Mouse (Mus musculus): Measurements from ENCODE around the gene Slc35f1. TPM values are rescaled to one million over a fixed set of nuclear protein-coding genes. Genes with fewer than 3 reads are reported as not detected.

Slc35f1 gene
- polyA plus RNA-seq, 1 experiment from 2014 or later, result 7.2 TPM

DNA sequence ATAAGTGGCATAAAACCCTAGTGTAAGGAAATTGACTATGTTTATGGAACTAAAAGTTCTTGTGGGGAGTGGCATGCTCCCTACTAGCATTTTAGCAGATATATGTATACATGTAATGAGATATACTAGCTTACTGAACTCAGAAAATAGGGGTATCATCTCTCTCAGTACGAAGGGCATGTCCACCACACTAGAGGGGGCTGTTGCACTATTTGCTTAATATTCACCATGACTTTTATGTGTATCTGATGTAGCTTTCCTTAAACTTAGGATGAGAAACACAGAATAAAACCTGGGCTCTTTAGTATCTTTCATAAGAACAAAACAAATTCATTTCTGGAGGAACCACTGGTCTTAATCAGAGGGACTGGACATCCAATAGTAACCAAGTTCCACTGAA, 397.5 kb downstream of the Slc35f1 start:
- H3K4me1 ChIP-seq, result no peaks in the 10 kb centered on the region
- H3K4me3 ChIP-seq, result no peak overlapping the region
- H3K27ac ChIP-seq (replicated peaks), result no peak overlapping the region
- 81% methylated on average over 1 of the region's 1 CpGs for WGBS
- no peak for DNase-seq (ENCODE audit: low spot score)
- H3K9me3 ChIP-seq (replicated peaks), result no peaks in the 10 kb centered on the region
- H3K36me3 ChIP-seq, result no peaks in the 10 kb centered on the region
- H3K27me3 ChIP-seq (ENCODE audit: low read depth, poor library complexity, severe bottlenecking), result no peaks in the 10 kb centered on the region

GRCm38 (mm10) chr10:53091525-53091924, 401.2 kb downstream of the Slc35f1 start:
- DNase-seq (ENCODE audit: low spot score), result no peak
- WGBS, result 83% methylated on average over 4 of the region's 4 CpGs
- Histone ChIP-seq H3K27ac (replicated peaks) (no peak overlapping the region), H3K4me1 (no peaks in the 10 kb centered on the region), H3K27me3 (ENCODE audit: low read depth, poor library complexity, severe bottlenecking) (no peaks in the 10 kb centered on the region), H3K36me3 (no peaks in the 10 kb centered on the region), H3K4me3 (no peak overlapping the region), H3K9me3 (replicated peaks) (no peaks in the 10 kb centered on the region)

GRCm38 (mm10) chr10:53096446-53096845, 406.1 kb downstream of the Slc35f1 start:
- Histone ChIP-seq H3K9me3 (replicated peaks) (no peaks in the 10 kb centered on the region), H3K36me3 (no peaks in the 10 kb centered on the region), H3K4me1 (no peaks in the 10 kb centered on the region), H3K4me3 (no peak overlapping the region), H3K27ac (replicated peaks) (no peak overlapping the region), H3K27me3 (ENCODE audit: low read depth, poor library complexity, severe bottlenecking) (no peaks in the 10 kb centered on the region)
- WGBS, result 73% methylated on average over 3 of the region's 3 CpGs
- DNase-seq (ENCODE audit: low spot score), result no peak

GRCm38 (mm10) chr10:53100881-53101280, 410.5 kb downstream of the Slc35f1 start:
- Histone ChIP-seq H3K4me3 (no peak overlapping the region), H3K4me1 (no peaks in the 10 kb centered on the region), H3K9me3 (replicated peaks) (no peaks in the 10 kb centered on the region), H3K27ac (replicated peaks) (no peak overlapping the region), H3K36me3 (no peaks in the 10 kb centered on the region), H3K27me3 (ENCODE audit: low read depth, poor library complexity, severe bottlenecking) (no peaks in the 10 kb centered on the region)
- WGBS, result 92% methylated on average over 3 of the region's 3 CpGs
- no peak for DNase-seq (ENCODE audit: low spot score)

DNA sequence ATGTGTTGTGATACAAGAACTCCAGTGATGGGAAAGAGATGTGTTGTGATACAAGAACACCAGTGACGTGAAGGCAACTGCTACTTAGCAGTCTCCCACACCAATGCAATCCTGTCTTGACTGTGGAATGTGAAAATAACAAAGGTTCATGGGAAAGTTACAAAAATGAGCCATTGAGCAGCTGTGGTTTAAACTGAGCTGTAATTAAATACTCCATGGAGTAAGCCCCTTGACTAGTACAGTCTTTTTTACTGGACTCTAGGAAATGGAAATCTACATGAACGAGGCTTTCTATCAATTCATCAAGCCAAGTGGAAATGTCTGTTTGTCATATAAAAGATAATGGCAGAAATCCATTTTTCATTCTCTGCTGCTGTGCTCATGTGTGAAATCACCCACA, 411.1 kb downstream of the Slc35f1 start:
- Histone ChIP-seq H3K4me3 (no peak overlapping the region), H3K27ac (replicated peaks) (no peak overlapping the region), H3K4me1 (no peaks in the 10 kb centered on the region), H3K9me3 (replicated peaks) (no peaks in the 10 kb centered on the region), H3K36me3 (no peaks in the 10 kb centered on the region), H3K27me3 (ENCODE audit: low read depth, poor library complexity, severe bottlenecking) (no peaks in the 10 kb centered on the region)
- WGBS, result 84% methylated on average over 2 of the region's 2 CpGs
- no peak for DNase-seq (ENCODE audit: low spot score)

GRCm38 (mm10) chr10:53102423-53102822, 412.1 kb downstream of the Slc35f1 start:
- no peak overlapping the region for H3K27ac ChIP-seq (replicated peaks)
- WGBS, result 89% methylated on average over 2 of the region's 2 CpGs
- no peaks in the 10 kb centered on the region for H3K4me1 ChIP-seq
- no peak for DNase-seq (ENCODE audit: low spot score)
- no peaks in the 10 kb centered on the region for H3K36me3 ChIP-seq
- no peak overlapping the region for H3K4me3 ChIP-seq
- H3K9me3 ChIP-seq (replicated peaks), result no peaks in the 10 kb centered on the region
- H3K27me3 ChIP-seq (ENCODE audit: low read depth, poor library complexity, severe bottlenecking), result no peaks in the 10 kb centered on the region

DNA sequence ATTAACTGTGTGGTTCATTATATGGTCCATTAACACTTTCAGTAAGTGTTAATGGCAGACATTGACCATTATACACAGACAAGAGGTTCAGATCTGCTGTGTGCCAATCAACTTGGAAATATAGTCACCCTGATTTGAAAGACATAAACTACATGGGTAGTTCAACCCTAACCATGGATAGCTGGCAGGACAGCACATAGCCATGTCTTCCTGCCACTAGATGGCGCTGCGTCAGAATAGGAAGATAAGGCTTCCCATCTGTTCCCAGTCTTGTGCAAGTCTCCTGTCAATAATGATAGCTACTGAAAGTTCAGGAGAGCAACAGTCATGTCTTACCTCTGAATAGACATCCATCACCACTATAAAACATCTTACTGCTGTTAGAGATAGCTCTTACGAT, 424.7 kb downstream of the Slc35f1 start:
- H3K36me3 ChIP-seq, result no peaks in the 10 kb centered on the region
- peak; percentile 45 for DNase-seq (ENCODE audit: low spot score)
- 29% methylated on average over 3 of the region's 3 CpGs for WGBS
- no peaks in the 10 kb centered on the region for H3K4me1 ChIP-seq
- no peak overlapping the region for H3K4me3 ChIP-seq
- H3K27ac ChIP-seq (replicated peaks), result no peak overlapping the region
- no peaks in the 10 kb centered on the region for H3K27me3 ChIP-seq (ENCODE audit: low read depth, poor library complexity, severe bottlenecking)
- H3K9me3 ChIP-seq (replicated peaks), result no peaks in the 10 kb centered on the region

- no peak overlapping the region for H3K4me3 ChIP-seq
- WGBS, result 87% methylated on average over 7 of the region's 7 CpGs
- H3K27me3 ChIP-seq (ENCODE audit: low read depth, poor library complexity, severe bottlenecking), result no peaks in the 10 kb centered on the region
- no peaks in the 10 kb centered on the region for H3K36me3 ChIP-seq
- no peak overlapping the region for H3K27ac ChIP-seq (replicated peaks)
- no peak for DNase-seq (ENCODE audit: low spot score)
- H3K4me1 ChIP-seq, result no peaks in the 10 kb centered on the region
- no peaks in the 10 kb centered on the region for H3K9me3 ChIP-seq (replicated peaks)
Observed at GRCm38 (mm10) chr10:53115673-53116398, 425.5 kb downstream of the Slc35f1 start.

- no peaks in the 10 kb centered on the region for H3K36me3 ChIP-seq
- no peak overlapping the region for H3K4me3 ChIP-seq
- H3K9me3 ChIP-seq (replicated peaks), result no peaks in the 10 kb centered on the region
- 93% methylated on average over 2 of the region's 2 CpGs for WGBS
- H3K27ac ChIP-seq (replicated peaks), result no peak overlapping the region
- H3K4me1 ChIP-seq, result no peaks in the 10 kb centered on the region
- no peaks in the 10 kb centered on the region for H3K27me3 ChIP-seq (ENCODE audit: low read depth, poor library complexity, severe bottlenecking)
- no peak for DNase-seq (ENCODE audit: low spot score)
Observed at GRCm38 (mm10) chr10:53120608-53121007, 430.3 kb downstream of the Slc35f1 start.

DNA sequence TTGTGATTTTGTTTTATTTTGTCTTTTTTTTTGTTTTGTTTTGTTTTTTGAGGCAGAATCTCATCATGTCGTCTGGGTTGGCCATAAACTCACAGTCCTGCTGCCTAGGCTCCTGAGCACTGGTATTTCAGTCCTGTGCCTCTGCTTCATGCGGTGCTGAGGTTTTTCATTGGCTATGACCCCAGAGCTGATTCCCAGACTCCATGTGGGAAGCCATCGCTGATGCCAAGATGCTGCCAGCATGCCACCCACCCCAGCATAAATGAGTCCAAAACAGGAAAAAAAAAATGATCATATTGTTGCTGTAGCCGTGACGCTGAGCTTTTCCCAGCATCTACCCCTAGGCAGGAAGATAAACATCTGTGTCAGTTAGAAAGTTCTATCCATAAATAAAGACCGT, 434.0 kb downstream of the Slc35f1 start:
- 90% methylated on average over 6 of the region's 6 CpGs for WGBS
- Histone ChIP-seq H3K4me1 (no peaks in the 10 kb centered on the region), H3K36me3 (no peaks in the 10 kb centered on the region), H3K27me3 (ENCODE audit: low read depth, poor library complexity, severe bottlenecking) (no peaks in the 10 kb centered on the region), H3K9me3 (replicated peaks) (no peaks in the 10 kb centered on the region), H3K27ac (replicated peaks) (no peak overlapping the region), H3K4me3 (no peak overlapping the region)
- no peak for DNase-seq (ENCODE audit: low spot score)

DNA sequence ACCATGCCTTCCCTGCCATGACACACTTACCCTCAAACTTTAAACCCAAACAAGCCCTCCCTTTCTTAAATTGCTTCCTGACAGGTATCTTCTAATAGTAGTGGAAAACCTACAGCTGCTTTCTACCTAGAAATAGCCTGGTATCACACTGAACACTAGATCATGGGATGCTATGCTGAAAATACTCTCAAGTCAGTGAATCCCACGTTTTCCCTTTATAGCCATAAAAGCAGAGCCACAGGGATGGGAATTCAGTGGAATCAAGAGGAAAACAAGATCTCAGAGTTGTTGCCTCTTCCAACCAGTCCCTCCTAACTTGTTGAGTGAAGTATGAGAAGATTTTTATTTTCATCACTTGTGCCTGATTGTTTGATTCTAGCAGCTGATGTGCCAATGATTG, 442.4 kb downstream of the Slc35f1 start:
- no peak for DNase-seq (ENCODE audit: low spot score)
- H3K4me3 ChIP-seq, result no peak overlapping the region
- no peaks in the 10 kb centered on the region for H3K4me1 ChIP-seq
- no peaks in the 10 kb centered on the region for H3K36me3 ChIP-seq
- no peaks in the 10 kb centered on the region for H3K9me3 ChIP-seq (replicated peaks)
- H3K27ac ChIP-seq (replicated peaks), result no peak overlapping the region
- H3K27me3 ChIP-seq (ENCODE audit: low read depth, poor library complexity, severe bottlenecking), result no peaks in the 10 kb centered on the region
- WGBS, result 73% methylated on average over 1 of the region's 1 CpGs

- 69% methylated on average over 2 of the region's 2 CpGs for WGBS
Observed at GRCm38 (mm10) chr10:53150321-53150720, 460.0 kb downstream of the Slc35f1 start.

DNA sequence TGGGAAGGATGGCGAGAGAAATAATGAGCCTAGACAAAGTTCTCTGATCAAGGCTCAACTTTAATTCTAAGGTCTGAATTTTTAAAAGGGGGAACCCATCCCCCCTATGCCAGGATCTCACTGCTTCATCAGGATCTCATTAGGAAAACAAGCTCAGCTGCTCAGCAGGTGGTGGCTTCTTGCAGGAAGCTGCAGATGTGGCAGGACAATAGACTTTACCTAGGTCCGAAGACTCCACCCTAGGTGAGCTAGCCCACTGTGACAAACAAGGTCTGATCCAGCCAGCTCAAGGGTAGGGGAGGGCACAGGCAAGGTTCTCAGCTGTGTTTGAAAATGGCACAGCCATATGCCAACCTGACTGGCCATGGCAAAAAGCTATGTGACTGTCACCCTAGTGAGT, 460.6 kb downstream of the Slc35f1 start:
- no peak overlapping the region for H3K4me3 ChIP-seq
- DNase-seq (ENCODE audit: low spot score), result no peak
- no peaks in the 10 kb centered on the region for H3K9me3 ChIP-seq (replicated peaks)
- H3K27ac ChIP-seq (replicated peaks), result no peak overlapping the region
- H3K36me3 ChIP-seq, result no peaks in the 10 kb centered on the region
- H3K27me3 ChIP-seq (ENCODE audit: low read depth, poor library complexity, severe bottlenecking), result no peaks in the 10 kb centered on the region
- no peaks in the 10 kb centered on the region for H3K4me1 ChIP-seq
- WGBS, result 69% methylated on average over 2 of the region's 2 CpGs

More at GRCm38 (mm10) chr10:53150321-53150720, 460.0 kb downstream of the Slc35f1 start:
- Histone ChIP-seq H3K27ac (replicated peaks) (no peak overlapping the region), H3K27me3 (ENCODE audit: low read depth, poor library complexity, severe bottlenecking) (no peaks in the 10 kb centered on the region), H3K9me3 (replicated peaks) (no peaks in the 10 kb centered on the region), H3K4me1 (no peaks in the 10 kb centered on the region), H3K4me3 (no peak overlapping the region), H3K36me3 (no peaks in the 10 kb centered on the region)
- DNase-seq (ENCODE audit: low spot score), result no peak

DNA sequence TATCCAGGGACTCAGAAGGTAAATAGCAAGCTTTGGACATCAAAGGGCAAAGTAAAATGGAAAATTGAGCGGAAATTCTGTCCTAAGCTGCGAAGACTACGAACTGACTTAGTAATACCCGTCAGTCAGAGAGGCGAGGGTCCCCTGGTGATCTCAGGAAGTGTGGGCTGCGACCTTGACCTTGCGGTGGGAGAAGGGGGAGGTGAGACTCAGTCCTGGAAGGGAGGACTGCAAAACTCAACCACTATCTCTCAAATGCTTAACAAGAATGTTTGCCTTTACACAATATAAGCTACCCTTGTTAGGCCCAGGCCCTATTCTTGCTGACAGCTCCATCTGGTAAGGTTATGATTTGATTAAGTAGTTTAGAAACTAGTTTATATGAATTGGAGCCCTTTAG, 466.0 kb downstream of the Slc35f1 start:
- H3K27ac ChIP-seq (replicated peaks), result no peak overlapping the region
- 49% methylated on average over 7 of the region's 7 CpGs for WGBS
- H3K4me1 ChIP-seq, result no peaks in the 10 kb centered on the region
- H3K27me3 ChIP-seq (ENCODE audit: low read depth, poor library complexity, severe bottlenecking), result no peaks in the 10 kb centered on the region
- no peaks in the 10 kb centered on the region for H3K9me3 ChIP-seq (replicated peaks)
- no peak overlapping the region for H3K4me3 ChIP-seq
- H3K36me3 ChIP-seq, result no peaks in the 10 kb centered on the region
- DNase-seq (ENCODE audit: low spot score), result peak; percentile 22
